Mouse (Mus musculus): ENCODE data around the gene Prkcq. TPM values are rescaled to one million over a fixed set of nuclear protein-coding genes. Genes with fewer than 3 reads are reported as not detected.

Prkcq gene
- total and polyA plus RNA-seq, 2 experiments from 2014 or later, result 4.8 to 5.2 TPM

GRCm38 (mm10) chr2:11216847-11217246 lies 44.9 kb downstream of the Prkcq start:
- TF ChIP-seq CTCF (IDR thresholded peaks at IDR 0.05; ENCODE audit: low read depth), result no peak
- Histone ChIP-seq H3K36me3 (ENCODE audit: insufficient read depth) (no peaks in the 10 kb centered on the region), H3K4me3 (ENCODE audit: low read depth, low read length) (no peak overlapping the region), H3K27ac (ENCODE audit: low read depth, low read length) (no peak overlapping the region), H3K4me2 (ENCODE audit: low read depth) (no peak overlapping the region), H3K9me3 (ENCODE audit: low read length) (no peaks in the 10 kb centered on the region), H3K4me1 (ENCODE audit: insufficient read depth) (no peaks in the 10 kb centered on the region), H3K27me3 (ENCODE audit: insufficient read depth, low read length) (no peaks in the 10 kb centered on the region), H3K9ac (no peak overlapping the region)
- DNase-seq (no peak), ATAC-seq (no peak)
- WGBS, result 85% methylated on average over 5 of the region's 5 CpGs

- Histone ChIP-seq H3K4me1 (ENCODE audit: insufficient read depth) (no peaks in the 10 kb centered on the region), H3K9me3 (ENCODE audit: low read length) (no peaks in the 10 kb centered on the region), H3K27me3 (ENCODE audit: insufficient read depth, low read length) (no peaks in the 10 kb centered on the region), H3K4me2 (ENCODE audit: low read depth) (no peak overlapping the region), H3K27ac (ENCODE audit: low read depth, low read length) (no peak overlapping the region), H3K36me3 (ENCODE audit: insufficient read depth) (no peaks in the 10 kb centered on the region), H3K9ac (no peak overlapping the region), H3K4me3 (ENCODE audit: low read depth, low read length) (no peak overlapping the region)
- WGBS, result 88% methylated on average over 5 of the region's 5 CpGs
- ATAC-seq (no peak), DNase-seq (no peak)
- TF ChIP-seq CTCF (IDR thresholded peaks at IDR 0.05; ENCODE audit: low read depth), result no peak
Observed at GRCm38 (mm10) chr2:11218122-11218521, 46.2 kb downstream of the Prkcq start.

- TF ChIP-seq CTCF (IDR thresholded peaks at IDR 0.05; ENCODE audit: low read depth), result no peak
- ATAC-seq (no peak), DNase-seq (no peak)
- H3K36me3 ChIP-seq (ENCODE audit: insufficient read depth), result no peaks in the 10 kb centered on the region
- H3K4me2 ChIP-seq (ENCODE audit: low read depth), result no peak overlapping the region
- H3K27ac ChIP-seq (ENCODE audit: low read depth, low read length), result no peak overlapping the region
- H3K9ac ChIP-seq, result no peak overlapping the region
- H3K4me1 ChIP-seq (ENCODE audit: insufficient read depth), result no peaks in the 10 kb centered on the region
- H3K27me3 ChIP-seq (ENCODE audit: insufficient read depth, low read length), result no peaks in the 10 kb centered on the region
- no peak overlapping the region for H3K4me3 ChIP-seq (ENCODE audit: low read depth, low read length)
- H3K9me3 ChIP-seq (ENCODE audit: low read length), result no peaks in the 10 kb centered on the region
- 96% methylated on average over 2 of the region's 2 CpGs for WGBS
Observed at GRCm38 (mm10) chr2:11219262-11219661, 47.4 kb downstream of the Prkcq start.

- H3K4me2 ChIP-seq (ENCODE audit: low read depth), result no peak overlapping the region
- 90% methylated on average over 3 of the region's 3 CpGs for WGBS
- H3K27me3 ChIP-seq (ENCODE audit: insufficient read depth, low read length), result no peaks in the 10 kb centered on the region
- H3K4me3 ChIP-seq (ENCODE audit: low read depth, low read length), result no peak overlapping the region
- no peaks in the 10 kb centered on the region for H3K9me3 ChIP-seq (ENCODE audit: low read length)
- no peak for DNase-seq
- H3K9ac ChIP-seq, result no peak overlapping the region
- no peak overlapping the region for H3K27ac ChIP-seq (ENCODE audit: low read depth, low read length)
- TF ChIP-seq CTCF (IDR thresholded peaks at IDR 0.05; ENCODE audit: low read depth), result no peak
- H3K4me1 ChIP-seq (ENCODE audit: insufficient read depth), result no peaks in the 10 kb centered on the region
- no peak for ATAC-seq
- H3K36me3 ChIP-seq (ENCODE audit: insufficient read depth), result no peaks in the 10 kb centered on the region
Observed at GRCm38 (mm10) chr2:11224808-11225484, 53.0 kb downstream of the Prkcq start.

- no peaks in the 10 kb centered on the region for H3K9me3 ChIP-seq (ENCODE audit: low read length)
- no peaks in the 10 kb centered on the region for H3K4me1 ChIP-seq (ENCODE audit: insufficient read depth)
- no peak for TF ChIP-seq CTCF (IDR thresholded peaks at IDR 0.05; ENCODE audit: low read depth)
- no peak overlapping the region for H3K4me2 ChIP-seq (ENCODE audit: low read depth)
- ATAC-seq (no peak), DNase-seq (no peak)
- H3K36me3 ChIP-seq (ENCODE audit: insufficient read depth), result no peaks in the 10 kb centered on the region
- no peak overlapping the region for H3K27ac ChIP-seq (ENCODE audit: low read depth, low read length)
- no peaks in the 10 kb centered on the region for H3K27me3 ChIP-seq (ENCODE audit: insufficient read depth, low read length)
- WGBS, result 80% methylated on average over 5 of the region's 5 CpGs
- no peak overlapping the region for H3K4me3 ChIP-seq (ENCODE audit: low read depth, low read length)
- no peak overlapping the region for H3K9ac ChIP-seq
Observed at GRCm38 (mm10) chr2:11225485-11225876, 53.6 kb downstream of the Prkcq start.

GRCm38 (mm10) chr2:11226555-11226954 lies 54.6 kb downstream of the Prkcq start:
- Histone ChIP-seq H3K4me3 (ENCODE audit: low read depth, low read length) (no peak overlapping the region), H3K27ac (ENCODE audit: low read depth, low read length) (no peak overlapping the region)
- ATAC-seq, result no peak

GRCm38 (mm10) chr2:11229126-11229525 lies 57.2 kb downstream of the Prkcq start:
- ATAC-seq (no peak), DNase-seq (no peak)
- Histone ChIP-seq H3K4me3 (ENCODE audit: low read depth, low read length) (no peak overlapping the region), H3K27me3 (ENCODE audit: insufficient read depth, low read length) (no peaks in the 10 kb centered on the region), H3K9ac (no peak overlapping the region), H3K27ac (ENCODE audit: low read depth, low read length) (no peak overlapping the region), H3K36me3 (ENCODE audit: insufficient read depth) (no peaks in the 10 kb centered on the region), H3K9me3 (ENCODE audit: low read length) (no peaks in the 10 kb centered on the region), H3K4me1 (ENCODE audit: insufficient read depth) (no peaks in the 10 kb centered on the region), H3K4me2 (ENCODE audit: low read depth) (no peak overlapping the region)
- TF ChIP-seq CTCF (IDR thresholded peaks at IDR 0.05; ENCODE audit: low read depth), result no peak
- WGBS, result 75% methylated on average over 2 of the region's 2 CpGs

More at GRCm38 (mm10) chr2:11226555-11226954, 54.6 kb downstream of the Prkcq start:
- Histone ChIP-seq H3K27me3 (ENCODE audit: insufficient read depth, low read length) (no peaks in the 10 kb centered on the region), H3K4me1 (ENCODE audit: insufficient read depth) (no peaks in the 10 kb centered on the region), H3K4me2 (ENCODE audit: low read depth) (no peak overlapping the region), H3K9me3 (ENCODE audit: low read length) (no peaks in the 10 kb centered on the region), H3K36me3 (ENCODE audit: insufficient read depth) (no peaks in the 10 kb centered on the region), H3K9ac (no peak overlapping the region)
- TF ChIP-seq CTCF (IDR thresholded peaks at IDR 0.05; ENCODE audit: low read depth), result no peak
- 92% methylated on average over 7 of the region's 7 CpGs for WGBS
- DNase-seq, result no peak

All from forebrain, postnatal 0 days (tissue).